Mouse (Mus musculus) yolk sac, embryonic 10.5 days (tissue): ENCODE measurements around the gene Cerk.
"Not testable (repeated sequence)": the region's sequence is repeated elsewhere in the genome, so short reads cannot be mapped to it uniquely, and the experiment has no call there.

ENCODE experiments used
- DNase-seq: peaks from one replicate; pipeline ENCODE4 v3.0.0-alpha.2; 2017; ENCODE audit warnings: low spot score

Gene Cerk

GRCm38 (mm10) chr15:86110361-86111103, 75.4 kb downstream of the Cerk start:
- DNase-seq = no peak

GRCm38 (mm10) chr15:86109650-86110211, 76.2 kb downstream of the Cerk start:
- DNase-seq = no peak

GRCm38 (mm10) chr15:86109245-86109644, 76.7 kb downstream of the Cerk start:
- no peak for DNase-seq

- DNase-seq = no peak
Observed at GRCm38 (mm10) chr15:86107831-86108471, 78.0 kb downstream of the Cerk start.

GRCm38 (mm10) chr15:86105751-86106150, 80.2 kb downstream of the Cerk start:
- DNase-seq = no peak

GRCm38 (mm10) chr15:86105345-86105697, 80.6 kb downstream of the Cerk start:
- no peak for DNase-seq

- DNase-seq = no peak
Observed at GRCm38 (mm10) chr15:86104401-86105344, 81.3 kb downstream of the Cerk start.

- DNase-seq = no peak
Observed at GRCm38 (mm10) chr15:86102308-86102707, 83.6 kb downstream of the Cerk start.

- no peak for DNase-seq
Observed at GRCm38 (mm10) chr15:86101585-86101984, 84.4 kb downstream of the Cerk start.

- no peak for DNase-seq
Observed at GRCm38 (mm10) chr15:86097871-86098270, 88.1 kb downstream of the Cerk start.

- DNase-seq = not testable (repeated sequence)
Observed at GRCm38 (mm10) chr15:86096604-86097020, 89.3 kb downstream of the Cerk start.

- DNase-seq = no peak
Observed at GRCm38 (mm10) chr15:86095722-86096603, 90.0 kb downstream of the Cerk start.

GRCm38 (mm10) chr15:86094324-86095121, 91.4 kb downstream of the Cerk start:
- DNase-seq = no peak

GRCm38 (mm10) chr15:86093236-86093635, 92.7 kb downstream of the Cerk start:
- no peak for DNase-seq

GRCm38 (mm10) chr15:86091998-86092670, 93.8 kb downstream of the Cerk start:
- DNase-seq = no peak

- no peak for DNase-seq
Observed at GRCm38 (mm10) chr15:86091201-86091997, 94.5 kb downstream of the Cerk start.

- no peak for DNase-seq
Observed at GRCm38 (mm10) chr15:86090578-86090977, 95.4 kb downstream of the Cerk start.

GRCm38 (mm10) chr15:86089991-86090529, 95.9 kb downstream of the Cerk start:
- DNase-seq = peak; percentile 62
